Mouse (Mus musculus) heart, postnatal 36 days (tissue): Measurements from ENCODE around the gene Dpep1. TPM values are rescaled to one million over a fixed set of nuclear protein-coding genes. Genes with fewer than 3 reads are reported as not detected.
A peak's percentile ranks its signal among the peaks of the same experiment; 100 is the strongest.
"Not testable (repeated sequence)": the region's sequence is repeated elsewhere in the genome, so short reads cannot be mapped to it uniquely, and the experiment has no call there.

ENCODE experiments used
- DNase-seq, 2 experiments: peaks; one replicate each; pipeline ENCODE4 v3.0.0; 2021 to 2022
- intact Hi-C: fragments of 180-260 bp; cut with DNase I; formaldehyde crosslinking; loops from one replicate; pipeline ENCODE4 v1.15.1; 2025
- total RNA-seq, 2 experiments: library from RNA; stranded (reverse); gene quantifications; 2 replicates each; pipeline ENCODE4 v1.2.3; 2021

Dpep1 gene
- total RNA-seq, result 10 to 100 TPM; 32.3 to 53.6 TPM

- DNase-seq, result peak; percentile 57 to 69
- intact Hi-C loops, result no loop called here
These were observed at the start of gene Dpep1 for GRCm38 (mm10) chr8:123185566-123186409. Gene Dpep1, plus strand, starts transcription at chr8:123186242.

- intact Hi-C loops, result no loop called here
- peak; percentile 25 to 44 for DNase-seq
These were observed 49.8 kb upstream of the Dpep1 start for GRCm38 (mm10) chr8:123136287-123136686.

- intact Hi-C loops, result no loop called here
These were observed 48.4 kb upstream of the Dpep1 start for GRCm38 (mm10) chr8:123137645-123138077.

GRCm38 (mm10) chr8:123138741-123139140, 47.3 kb upstream of the Dpep1 start:
- intact Hi-C loops, result no loop called here
- no peak for DNase-seq

More at GRCm38 (mm10) chr8:123137645-123138077, 48.4 kb upstream of the Dpep1 start:
- DNase-seq, result peak; percentile 25 to 30

GRCm38 (mm10) chr8:123141741-123142462, 44.1 kb upstream of the Dpep1 start:
- intact Hi-C loops, result no loop called here
- DNase-seq, result peak; percentile 79 to 88

- intact Hi-C loops, result no loop called here
- DNase-seq, result peak; percentile 45 to 59
These were observed 40.8 kb upstream of the Dpep1 start for GRCm38 (mm10) chr8:123145279-123145678.

- DNase-seq, result peak; percentile 29 to 30
- intact Hi-C loops, result no loop called here
These were observed 39.7 kb upstream of the Dpep1 start for GRCm38 (mm10) chr8:123146390-123146789.

GRCm38 (mm10) chr8:123150737-123151171, 35.3 kb upstream of the Dpep1 start:
- intact Hi-C loops, result no loop called here

GRCm38 (mm10) chr8:123155177-123155576, 30.9 kb upstream of the Dpep1 start:
- no peak for DNase-seq
- intact Hi-C loops, result loop anchor here (2.0 to 5.0 kb wide), 2 partner anchors 37 to 48 kb away; no protein-coding TSS in a partner anchor

More at GRCm38 (mm10) chr8:123150737-123151171, 35.3 kb upstream of the Dpep1 start:
- DNase-seq, result no peak

GRCm38 (mm10) chr8:123156070-123156773, 29.8 kb upstream of the Dpep1 start:
- DNase-seq, result no peak
- intact Hi-C loops, result loop anchor here (5.0 kb wide), 1 partner anchor 36 kb away; no protein-coding TSS in a partner anchor

- DNase-seq, result no peak
- intact Hi-C loops, result loop anchor here (5.0 kb wide), 1 partner anchor 34 kb away; no protein-coding TSS in a partner anchor
These were observed 28.1 kb upstream of the Dpep1 start, which contains the start of gene Sult5a1 for GRCm38 (mm10) chr8:123157888-123158465. Gene Sult5a1, minus strand, starts transcription at chr8:123158315.

- DNase-seq, result peak; percentile 59 to 66
- intact Hi-C loops, result no loop called here
These were observed 4.7 kb upstream of the Dpep1 start for GRCm38 (mm10) chr8:123181391-123181790.

GRCm38 (mm10) chr8:123188006-123188405, 2.0 kb downstream of the Dpep1 start:
- intact Hi-C loops, result no loop called here
- no peak for DNase-seq

GRCm38 (mm10) chr8:123188841-123189240, 2.8 kb downstream of the Dpep1 start:
- intact Hi-C loops, result no loop called here
- DNase-seq, result no peak

GRCm38 (mm10) chr8:123190678-123191077, 4.6 kb downstream of the Dpep1 start:
- peak; percentile 65 to 78 for DNase-seq
- intact Hi-C loops, result loop anchor here (5.0 kb wide), 1 partner anchor 33 kb away; the partner anchor contains the start of gene Sult5a1

- intact Hi-C loops, result loop anchor here (5.0 kb wide), 1 partner anchor 35 kb away; the partner anchor contains the start of gene Sult5a1
- DNase-seq, result no peak
These were observed 5.9 kb downstream of the Dpep1 start for GRCm38 (mm10) chr8:123191908-123192307.

- no peak for DNase-seq
- intact Hi-C loops, result loop anchor here (5.0 kb wide), 1 partner anchor 36 kb away; the partner anchor contains the start of gene Sult5a1
These were observed 7.7 kb downstream of the Dpep1 start for GRCm38 (mm10) chr8:123193771-123194170.

- intact Hi-C loops, DNase-seq: not testable (repeated sequence)
These were observed 11.0 kb downstream of the Dpep1 start for GRCm38 (mm10) chr8:123197016-123197415.

- DNase-seq, result no peak
- intact Hi-C loops, result loop anchor here (5.0 to 10.0 kb wide), 2 partner anchors 295 to 363 kb away; no protein-coding TSS in a partner anchor
These were observed 13.8 kb downstream of the Dpep1 start for GRCm38 (mm10) chr8:123199864-123200263.

- peak; percentile 79 to 82 for DNase-seq
- intact Hi-C loops, result loop anchor here (1.0 to 10.0 kb wide), 3 partner anchors 96 to 365 kb away; no protein-coding TSS in a partner anchor
These were observed 16.2 kb downstream of the Dpep1 start for GRCm38 (mm10) chr8:123202288-123202687.
